Mouse (Mus musculus): ENCODE measurements around the gene Jdp2.

- TF ChIP-seq CTCF (IDR thresholded peaks at IDR 0.05; ENCODE audit: control insufficient read depth, insufficient read depth, low read length) (no peak), POLR2A (IDR thresholded peaks at IDR 0.05; ENCODE audit: borderline replicate concordance, control insufficient read depth, low read depth, low read length) (no peak; the same call in 1 of the 2 replicates)
Measured at GRCm38 (mm10) chr12:85629661-85630481, 31.0 kb downstream of the Jdp2 start.

Measured in bone marrow, adult 2 months (tissue).